9 mouse cellular contexts compared by ENCODE assay signal in genomic region chr9:53934179-53934578, GRCm38 (mm10). TPM values are rescaled to one million over a fixed set of nuclear protein-coding genes. Genes with fewer than 3 reads are reported as not detected.
DNase-seq lines count a peak whose midpoint lies in the region; ATAC-seq and TF ChIP-seq lines count a peak whose summit lies in the region.
"Had no signal": no experiment of that assay in that cellular context is flagged by ENCODE, and none has a peak within 500 bp of the region (broad histone marks: within the 10 kb centered on the region; RNA-seq: fewer than 3 reads in every experiment).

No protein-coding gene starts in this region.

- no peak for ATAC-seq in kidney, embryonic 16.5 days (ENCODE audit: low FRiP score, low TSS enrichment)
- no peak for ATAC-seq in hindbrain, postnatal 0 days
- no peak for ATAC-seq in limb, embryonic 11.5 days (ENCODE audit: insufficient number of reproducible peaks, low FRiP score, low TSS enrichment, low read depth)

- H3K9me3 ChIP-seq in kidney, embryonic 16.5 days (ENCODE audit: low read length) = no peaks in the 10 kb centered on the region
- H3K9me3 ChIP-seq in hindbrain, postnatal 0 days (ENCODE audit: low read length) = no peaks in the 10 kb centered on the region
- no peaks in the 10 kb centered on the region for H3K9me3 ChIP-seq in limb, embryonic 11.5 days (ENCODE audit: control insufficient read depth, low read length)
- H3K9me3 ChIP-seq: limb, embryonic 12.5 days had no signal

- H3K27ac ChIP-seq in kidney, adult 2 months (ENCODE audit: insufficient read depth, low read depth, low read length) = no peak overlapping the region
- H3K27ac ChIP-seq in kidney, embryonic 16.5 days (ENCODE audit: low read length) = no peak overlapping the region
- no peak overlapping the region for H3K27ac ChIP-seq in hindbrain, postnatal 0 days
- H3K27ac ChIP-seq in limb, embryonic 11.5 days (replicated peaks; ENCODE audit: low read depth, low read length) = no peak overlapping the region
- H3K27ac ChIP-seq in small intestine, adult 2 months (ENCODE audit: insufficient read depth, low read depth, low read length) = no peak overlapping the region
- H3K27ac ChIP-seq: limb, embryonic 12.5 days had no signal

- WGBS in kidney, adult 2 months = 66% methylated on average over 13 of the region's 13 CpGs
- WGBS in kidney, embryonic 16.5 days = 60% methylated on average over 13 of the region's 13 CpGs
- WGBS in hindbrain, postnatal 0 days = 68% methylated on average over 13 of the region's 13 CpGs
- WGBS in limb, embryonic 11.5 days = 62% methylated on average over 13 of the region's 13 CpGs
- WGBS in small intestine, adult 2 months = 64% methylated on average over 13 of the region's 13 CpGs

- H3K4me1 ChIP-seq in kidney, adult 2 months (ENCODE audit: control insufficient read depth, insufficient read depth, low read length) = no peaks in the 10 kb centered on the region
- H3K4me1 ChIP-seq in kidney, embryonic 16.5 days (ENCODE audit: insufficient read depth, low read length) = peaks cover 10% of the 10 kb centered on the region; the same call in 1 of the 2 replicates
- H3K4me1 ChIP-seq in hindbrain, postnatal 0 days (ENCODE audit: insufficient read depth, low read length) = no peaks in the 10 kb centered on the region
- no peaks in the 10 kb centered on the region for H3K4me1 ChIP-seq in limb, embryonic 11.5 days (ENCODE audit: control insufficient read depth, insufficient read depth, low read length)
- no peaks in the 10 kb centered on the region for H3K4me1 ChIP-seq in small intestine, adult 2 months (ENCODE audit: control insufficient read depth, insufficient read depth, insufficient read length, low read length)

- no peak; the same call in 1 of the 2 replicates for TF ChIP-seq CTCF in kidney, adult 2 months (conservative IDR thresholded peaks at IDR 0.05; ENCODE audit: insufficient read depth, insufficient read length, low read depth, low read length)
- TF ChIP-seq CTCF in hindbrain, postnatal 0 days (IDR thresholded peaks at IDR 0.05; ENCODE audit: low read depth) = peak; percentile 71
- peak; percentile 48; the same call in 1 of the 2 replicates for TF ChIP-seq CTCF in small intestine, adult 2 months (IDR thresholded peaks at IDR 0.05; ENCODE audit: extremely low read depth, insufficient read length, insufficient replicate concordance, low read depth, low read length)

- H3K4me3 ChIP-seq in kidney, adult 2 months (ENCODE audit: insufficient read depth, low read depth, low read length) = no peak overlapping the region
- no peak overlapping the region for H3K4me3 ChIP-seq in kidney, embryonic 16.5 days (ENCODE audit: low read length)
- no peak overlapping the region for H3K4me3 ChIP-seq in hindbrain, postnatal 0 days (ENCODE audit: low read length)
- H3K4me3 ChIP-seq in limb, embryonic 11.5 days (ENCODE audit: low read depth, low read length) = no peak overlapping the region
- no peak overlapping the region for H3K4me3 ChIP-seq in small intestine, adult 2 months (ENCODE audit: low read depth, low read length)
- H3K4me3 ChIP-seq: limb, embryonic 12.5 days had no signal

- no peak for TF ChIP-seq POLR2A in kidney, adult 2 months (IDR thresholded peaks at IDR 0.05; ENCODE audit: low read depth, low read length)
- TF ChIP-seq POLR2A in small intestine, adult 2 months (IDR thresholded peaks at IDR 0.05; ENCODE audit: low read depth, low read length) = no peak

- no peak overlapping the region for H3K4me2 ChIP-seq in kidney, embryonic 16.5 days (replicated peaks; ENCODE audit: low read depth, low read length)
- no peak overlapping the region for H3K4me2 ChIP-seq in hindbrain, postnatal 0 days (ENCODE audit: low read depth, low read length)
- no peak overlapping the region for H3K4me2 ChIP-seq in limb, embryonic 11.5 days (ENCODE audit: low read depth, severe bottlenecking)
- H3K4me2 ChIP-seq: limb, embryonic 12.5 days had no signal

- no peaks in the 10 kb centered on the region; the same call in 1 of the 2 replicates for H3K27me3 ChIP-seq in kidney, adult 2 months (replicated peaks; ENCODE audit: control insufficient read depth, insufficient read depth, low read length)
- H3K27me3 ChIP-seq in kidney, embryonic 16.5 days (ENCODE audit: insufficient read depth, low read length) = no peaks in the 10 kb centered on the region
- no peaks in the 10 kb centered on the region for H3K27me3 ChIP-seq in hindbrain, postnatal 0 days (ENCODE audit: insufficient read depth, low read length)
- no peaks in the 10 kb centered on the region for H3K27me3 ChIP-seq in limb, embryonic 11.5 days (ENCODE audit: control insufficient read depth, insufficient read depth, low read length)
- H3K27me3 ChIP-seq in small intestine, adult 2 months (ENCODE audit: control insufficient read depth, insufficient read depth, low read length) = no peaks in the 10 kb centered on the region; the same call in 1 of the 2 replicates
- H3K27me3 ChIP-seq: limb, embryonic 12.5 days had no signal

- no peak overlapping the region for H3K9ac ChIP-seq in kidney, embryonic 16.5 days (replicated peaks; ENCODE audit: low read length)
- H3K9ac ChIP-seq in hindbrain, postnatal 0 days (replicated peaks; ENCODE audit: low read length) = no peak overlapping the region
- no peak overlapping the region for H3K9ac ChIP-seq in limb, embryonic 11.5 days (ENCODE audit: low read length)
- H3K9ac ChIP-seq: limb, embryonic 12.5 days had no signal

- peak; percentile 5 for DNase-seq in kidney, adult 2 months
- DNase-seq in NIH3T3 (ENCODE audit: low read depth) = peak; percentile 9
- DNase-seq in cerebellum, adult 9-11 months = peak; percentile 71
- peak; percentile 62 for DNase-seq in hindbrain, postnatal 0 days (ENCODE audit: low spot score)
- peak; percentile 80 for DNase-seq in limb, embryonic 11.5 days (ENCODE audit: low spot score)
- no peak for DNase-seq in urinary bladder, postnatal 36 days (ENCODE audit: low spot score in 2 of 2)

- H3K36me3 ChIP-seq in kidney, adult 2 months (ENCODE audit: control insufficient read depth, insufficient read depth, low read length) = no peaks in the 10 kb centered on the region
- no peaks in the 10 kb centered on the region for H3K36me3 ChIP-seq in kidney, embryonic 16.5 days (ENCODE audit: insufficient read depth, low read length)
- no peaks in the 10 kb centered on the region; the same call in 1 of the 2 replicates for H3K36me3 ChIP-seq in hindbrain, postnatal 0 days (ENCODE audit: insufficient read depth, low read length)
- no peaks in the 10 kb centered on the region for H3K36me3 ChIP-seq in limb, embryonic 11.5 days (ENCODE audit: control insufficient read depth, insufficient read depth, low read length)
- no peaks in the 10 kb centered on the region for H3K36me3 ChIP-seq in small intestine, adult 2 months (ENCODE audit: control insufficient read depth, insufficient read depth, low read length)
- H3K36me3 ChIP-seq: limb, embryonic 12.5 days had no signal

RNA-seq across cellular contexts. Expression of gene Elmod1, which starts 40.9 kb away (rescaled TPM):
- polyA plus RNA-seq in kidney, adult 2 months (2012; rRNA removed) = 0.30 TPM in 2 replicates
- 0.41 and 0.55 TPM in 2 replicates for polyA plus RNA-seq in kidney, embryonic 16.5 days (2015; fragmentation: Nextera tagmentation; extraction: Ambion mirVana)
- total RNA-seq in hindbrain, postnatal 0 days (2014; rRNA removed) = 67.3 and 80.5 TPM in 2 replicates
- 22.0 and 25.0 TPM in 2 replicates for polyA plus RNA-seq in hindbrain, postnatal 0 days (2015; fragmentation: Nextera tagmentation; extraction: Ambion mirVana)
- 0.29 and 0.50 TPM in 2 replicates for polyA plus RNA-seq in limb, embryonic 11.5 days (2014; fragmentation: Nextera tagmentation; extraction: Ambion mirVana)
- 0.08 TPM in 1 of 2 replicates, not detected in the other for polyA plus RNA-seq in small intestine, adult 2 months (2012; rRNA removed)

Comparison
In these comparisons a context has a peak if more than half of its experiments do, and no peak if none do; other contexts are left out.
1. DNase-seq: peak in kidney, adult 2 months (single experiment), NIH3T3 (single experiment), cerebellum, adult 9-11 months (single experiment), hindbrain, postnatal 0 days (single experiment) and limb, embryonic 11.5 days (single experiment); none in urinary bladder, postnatal 36 days (0 of 2).
2. RNA of gene Elmod1, which starts 40.9 kb away (polyA plus RNA-seq): 22.0 to 25.0 TPM in hindbrain, postnatal 0 days; 0.41 to 0.55 TPM in kidney, embryonic 16.5 days, 0.30 TPM in kidney, adult 2 months, 0.29 to 0.50 TPM in limb, embryonic 11.5 days and 0.08 TPM in small intestine, adult 2 months; every median in the first group is over 10 times any median in the second.